Mouse (Mus musculus): Measurements from ENCODE around the gene Rcc1.

Rcc1 gene

DNA sequence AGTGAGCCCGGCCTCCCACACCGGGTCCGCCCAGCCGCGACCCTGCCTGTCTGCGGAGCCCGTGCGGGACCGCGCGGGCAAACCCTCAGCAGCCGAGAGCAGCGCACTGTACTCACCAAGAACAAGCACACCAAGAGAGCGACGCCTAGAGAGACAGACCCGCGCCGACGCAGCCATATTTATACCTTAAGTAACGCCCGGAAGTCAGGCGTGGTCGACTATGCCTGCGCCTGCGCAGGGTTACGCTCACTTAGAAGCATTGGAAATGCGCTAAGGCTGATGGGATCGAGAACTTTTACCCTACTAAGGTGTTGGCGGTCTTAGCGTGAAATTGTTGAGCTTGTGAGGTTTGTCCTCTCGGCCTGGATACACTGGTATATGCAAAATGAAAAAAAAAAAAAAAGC lies at the start of gene Rcc1:
Gene Rcc1 (minus strand): TSS at position 125 of the 405 bp plus-strand sequence.
- H3K36me3 ChIP-seq (ENCODE audit: control insufficient read depth, insufficient read depth, low read length, poor library complexity, severe bottlenecking) = peaks cover 6% of the 10 kb centered on the region; the same call in 1 of the 2 replicates
- peak; percentile 95 for DNase-seq (ENCODE audit: low read depth, low spot score)
- H3K27me3 ChIP-seq (ENCODE audit: control insufficient read depth, insufficient read depth, low read length, poor library complexity, severe bottlenecking) = no peaks in the 10 kb centered on the region

DNA sequence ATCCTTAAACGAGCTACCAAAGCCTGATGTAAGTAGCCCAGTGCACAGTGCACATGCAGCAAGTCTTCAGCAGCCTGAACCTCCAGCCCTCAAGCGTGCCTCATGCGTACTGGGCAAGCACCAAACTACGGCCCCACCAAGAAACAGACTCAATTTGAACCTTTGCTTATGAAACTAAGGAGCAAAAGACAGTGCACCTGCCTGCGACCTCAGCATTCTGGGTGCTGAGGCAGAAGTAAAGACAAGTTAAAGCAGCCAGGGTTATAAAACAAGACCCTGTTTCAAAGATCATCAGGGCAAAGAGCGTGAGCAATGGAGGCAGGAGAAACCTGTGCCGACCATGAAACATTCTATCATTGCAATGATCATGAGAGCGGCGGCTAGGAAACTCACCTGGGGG lies 47.6 kb upstream of the Rcc1 start:
- DNase-seq (ENCODE audit: low read depth, low spot score) = no peak
- Histone ChIP-seq H3K27me3 (ENCODE audit: control insufficient read depth, insufficient read depth, low read length, poor library complexity, severe bottlenecking) (no peaks in the 10 kb centered on the region), H3K36me3 (ENCODE audit: control insufficient read depth, insufficient read depth, low read length, poor library complexity, severe bottlenecking) (no peaks in the 10 kb centered on the region)

DNA sequence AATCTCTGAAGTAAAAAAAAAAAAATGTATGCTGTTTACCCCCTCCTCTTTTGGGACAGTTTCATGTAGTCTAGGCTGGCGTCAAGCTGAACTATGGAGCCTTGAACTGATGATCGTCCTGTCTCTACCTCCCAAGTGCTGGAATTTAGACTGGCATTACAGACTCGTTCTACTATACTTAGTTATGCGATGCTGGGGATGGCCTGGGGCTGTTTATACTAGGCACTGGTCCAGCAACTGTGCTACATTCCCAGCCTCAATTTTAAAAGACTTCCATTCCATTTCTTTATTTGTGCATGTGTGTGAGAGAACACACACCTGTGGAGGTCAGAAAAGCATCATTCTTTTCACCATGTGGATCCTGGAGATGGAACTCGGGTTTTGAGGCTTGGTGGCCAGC lies 45.5 kb upstream of the Rcc1 start:
- no peak for DNase-seq (ENCODE audit: low read depth, low spot score)
- H3K27me3 ChIP-seq (ENCODE audit: control insufficient read depth, insufficient read depth, low read length, poor library complexity, severe bottlenecking) = no peaks in the 10 kb centered on the region
- H3K36me3 ChIP-seq (ENCODE audit: control insufficient read depth, insufficient read depth, low read length, poor library complexity, severe bottlenecking) = no peaks in the 10 kb centered on the region

DNA sequence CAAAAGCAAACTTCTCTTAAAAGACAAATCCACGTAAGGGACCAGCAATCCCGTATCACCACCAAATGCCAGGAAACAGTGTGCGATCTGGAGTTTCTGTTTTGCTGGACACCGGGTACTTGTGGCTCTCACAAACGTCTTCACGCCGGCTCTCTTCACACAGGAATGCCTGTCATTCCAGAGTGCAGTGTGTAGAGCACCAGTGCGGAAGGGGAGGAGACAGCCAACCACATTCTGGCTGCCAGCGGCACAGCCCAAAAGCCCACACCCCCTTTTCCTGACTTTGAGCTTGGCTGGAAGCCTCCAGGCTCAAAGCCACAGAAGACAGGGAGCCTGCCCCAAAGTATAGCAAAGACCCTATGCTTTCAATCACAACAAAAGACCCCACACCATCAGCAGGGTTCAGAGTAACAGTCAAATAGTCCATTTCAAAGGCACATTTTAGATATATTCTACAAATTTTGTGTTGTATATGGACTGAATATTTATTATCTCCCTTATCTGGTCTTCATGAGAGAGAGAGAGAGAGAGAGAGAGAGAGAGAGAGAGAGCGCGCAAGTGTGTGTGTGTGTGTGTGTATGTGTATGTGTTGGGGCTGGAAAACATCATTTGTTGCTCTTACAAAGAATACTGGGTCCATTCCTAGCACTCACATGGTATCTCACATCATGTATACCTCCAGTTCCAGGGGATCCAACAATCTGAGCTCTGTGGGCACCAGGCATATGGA lies 44.8 kb upstream of the Rcc1 start:
- Histone ChIP-seq H3K27me3 (ENCODE audit: control insufficient read depth, insufficient read depth, low read length, poor library complexity, severe bottlenecking) (no peaks in the 10 kb centered on the region), H3K36me3 (ENCODE audit: control insufficient read depth, insufficient read depth, low read length, poor library complexity, severe bottlenecking) (no peaks in the 10 kb centered on the region)
- DNase-seq (ENCODE audit: low read depth, low spot score) = no peak

DNA sequence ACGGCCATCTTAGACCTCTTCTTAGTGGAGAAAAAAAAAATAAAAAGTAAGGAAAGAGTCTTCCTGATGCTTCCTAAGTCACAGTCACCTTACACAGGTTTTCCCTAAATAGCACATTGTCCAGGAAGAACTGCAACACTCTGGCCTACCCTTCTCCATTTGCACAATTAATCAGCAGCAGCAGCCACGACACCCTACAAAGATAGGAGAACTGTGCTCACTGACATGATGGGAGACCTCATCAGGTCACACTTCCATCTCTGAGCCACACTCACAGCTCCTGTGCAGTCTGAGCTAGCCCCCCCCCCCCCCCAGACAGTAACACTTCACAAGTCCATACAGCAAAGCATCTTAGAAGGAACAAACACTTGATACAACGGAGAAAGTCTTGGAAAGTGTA lies 43.7 kb upstream of the Rcc1 start:
- DNase-seq (ENCODE audit: low read depth, low spot score) = no peak
- no peaks in the 10 kb centered on the region for H3K36me3 ChIP-seq (ENCODE audit: control insufficient read depth, insufficient read depth, low read length, poor library complexity, severe bottlenecking)
- H3K27me3 ChIP-seq (ENCODE audit: control insufficient read depth, insufficient read depth, low read length, poor library complexity, severe bottlenecking) = no peaks in the 10 kb centered on the region

DNA sequence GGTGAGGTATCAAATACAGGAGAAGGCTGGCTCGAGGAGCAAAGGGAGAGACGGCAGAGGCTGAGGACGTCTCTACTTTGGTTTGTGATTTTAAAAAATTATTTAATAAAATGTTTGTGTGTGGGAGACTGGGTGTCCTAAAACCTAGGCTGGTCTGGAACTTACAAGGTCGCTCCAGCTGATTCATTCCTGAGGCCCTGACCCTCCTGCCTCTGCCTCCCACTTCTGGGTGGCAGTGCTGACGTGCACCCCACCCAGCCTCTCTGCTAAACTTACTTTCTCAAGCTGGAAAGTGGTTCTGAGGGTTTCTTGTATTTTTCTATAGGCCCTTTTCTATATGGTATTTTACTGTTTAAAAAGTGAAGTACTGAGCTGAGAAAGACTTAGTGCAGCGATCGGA lies 42.8 kb upstream of the Rcc1 start:
- DNase-seq (ENCODE audit: low read depth, low spot score) = no peak
- no peaks in the 10 kb centered on the region for H3K36me3 ChIP-seq (ENCODE audit: control insufficient read depth, insufficient read depth, low read length, poor library complexity, severe bottlenecking)
- no peaks in the 10 kb centered on the region for H3K27me3 ChIP-seq (ENCODE audit: control insufficient read depth, insufficient read depth, low read length, poor library complexity, severe bottlenecking)

DNA sequence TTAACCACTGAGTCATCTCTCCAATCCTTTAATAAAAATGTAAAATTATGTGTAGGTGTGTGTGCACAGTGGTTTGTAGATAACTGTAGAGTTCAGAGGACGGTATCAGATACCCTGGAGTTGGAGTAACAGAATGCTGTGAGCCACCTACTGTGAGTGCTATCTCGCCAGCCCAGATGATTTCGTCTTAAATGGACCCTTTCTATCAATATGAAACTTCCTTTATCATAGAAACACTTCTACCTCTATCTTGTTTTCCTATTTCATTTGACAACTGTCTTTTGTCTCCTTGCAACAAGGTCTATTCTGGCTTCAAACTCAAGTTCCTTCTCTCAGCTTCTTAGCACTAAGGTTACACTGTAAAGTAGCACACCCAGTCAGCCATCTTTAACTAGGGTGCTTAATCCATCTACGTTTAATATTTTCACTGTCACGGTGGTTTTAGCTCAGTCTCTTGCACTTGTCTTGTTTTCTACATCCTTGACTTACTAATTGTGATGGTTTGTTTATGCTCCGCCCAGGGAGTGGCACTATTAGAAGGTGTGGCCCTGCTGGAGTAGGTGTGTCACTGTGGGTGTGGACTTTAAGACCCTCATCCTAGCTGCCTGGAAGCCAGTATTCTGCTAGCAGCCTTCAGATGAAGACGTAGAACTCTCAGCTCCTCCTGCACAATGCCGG lies 37.8 kb upstream of the Rcc1 start:
- DNase-seq (ENCODE audit: low read depth, low spot score) = no peak
- H3K27me3 ChIP-seq (ENCODE audit: control insufficient read depth, insufficient read depth, low read length, poor library complexity, severe bottlenecking) = no peaks in the 10 kb centered on the region

DNA sequence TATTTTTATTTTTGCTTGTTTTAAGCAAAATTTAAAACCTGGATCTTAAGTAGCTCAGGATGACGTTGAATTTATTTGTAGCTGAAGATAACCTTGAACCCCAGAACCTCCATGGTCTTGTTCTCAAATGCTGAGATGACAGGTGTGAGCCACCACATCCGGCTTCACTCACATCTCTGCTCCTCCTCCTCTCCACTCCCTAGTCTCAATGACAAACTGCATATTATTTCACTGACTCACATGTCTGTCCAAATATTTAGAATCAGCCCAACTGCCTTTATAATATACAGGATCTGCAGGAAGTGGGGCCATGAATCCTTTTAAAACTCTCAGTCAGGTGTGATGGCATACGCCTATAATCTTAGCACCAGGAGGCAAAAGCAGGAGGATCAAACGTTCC lies 35.9 kb upstream of the Rcc1 start:
- DNase-seq (ENCODE audit: low read depth, low spot score) = no peak
- Histone ChIP-seq H3K36me3 (ENCODE audit: control insufficient read depth, insufficient read depth, low read length, poor library complexity, severe bottlenecking) (no peaks in the 10 kb centered on the region), H3K27me3 (ENCODE audit: control insufficient read depth, insufficient read depth, low read length, poor library complexity, severe bottlenecking) (no peaks in the 10 kb centered on the region)

More for the DNA sequence above, 37.8 kb upstream of the Rcc1 start:
- H3K36me3 ChIP-seq (ENCODE audit: control insufficient read depth, insufficient read depth, low read length, poor library complexity, severe bottlenecking) = no peaks in the 10 kb centered on the region

DNA sequence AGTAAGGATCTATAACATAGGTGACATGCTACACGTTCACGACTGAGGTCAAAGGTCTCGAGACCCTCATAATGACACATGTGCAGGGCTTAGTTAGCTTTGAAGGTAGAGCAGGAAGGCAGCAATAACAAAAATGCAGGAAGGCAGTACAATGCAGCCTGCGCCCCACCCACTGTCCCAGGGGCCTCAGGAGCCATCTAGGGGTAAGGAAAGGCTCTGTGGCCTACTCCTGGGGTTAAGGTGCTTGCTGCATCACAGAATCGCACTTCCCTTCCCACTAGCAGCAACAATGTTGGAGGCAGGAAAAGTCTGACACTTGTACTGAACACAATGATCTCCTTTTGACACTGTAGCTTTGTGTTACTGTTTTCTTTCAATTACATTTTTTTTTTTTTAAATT lies 34.2 kb upstream of the Rcc1 start:
- DNase-seq (ENCODE audit: low read depth, low spot score) = no peak
- H3K36me3 ChIP-seq (ENCODE audit: control insufficient read depth, insufficient read depth, low read length, poor library complexity, severe bottlenecking) = peaks cover 1% of the 10 kb centered on the region; the same call in 1 of the 2 replicates

DNA sequence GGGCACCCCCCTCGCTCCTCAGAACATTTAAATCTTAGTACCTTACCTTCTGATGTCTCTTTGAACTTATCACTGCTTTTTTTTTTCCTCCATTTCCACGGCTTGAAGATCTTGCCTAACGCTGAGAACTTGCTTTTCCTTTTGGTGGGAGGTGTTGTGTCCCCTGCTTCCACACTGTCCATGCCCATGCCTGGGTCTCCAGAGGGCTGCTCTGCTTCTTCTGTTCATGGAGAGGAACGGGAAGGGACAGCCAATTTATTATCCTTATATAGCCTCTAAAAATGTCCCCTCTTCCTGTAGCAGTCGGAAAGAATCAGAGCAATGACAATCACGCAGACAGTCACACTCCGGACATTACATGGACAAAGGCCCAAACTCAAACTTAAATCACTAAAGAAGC lies 33.4 kb upstream of the Rcc1 start:
- no peaks in the 10 kb centered on the region for H3K27me3 ChIP-seq (ENCODE audit: control insufficient read depth, insufficient read depth, low read length, poor library complexity, severe bottlenecking)
- DNase-seq (ENCODE audit: low read depth, low spot score) = no peak
- H3K36me3 ChIP-seq (ENCODE audit: control insufficient read depth, insufficient read depth, low read length, poor library complexity, severe bottlenecking) = peaks cover 1% of the 10 kb centered on the region; the same call in 1 of the 2 replicates

More for the DNA sequence above, 34.2 kb upstream of the Rcc1 start:
- no peaks in the 10 kb centered on the region for H3K27me3 ChIP-seq (ENCODE audit: control insufficient read depth, insufficient read depth, low read length, poor library complexity, severe bottlenecking)

DNA sequence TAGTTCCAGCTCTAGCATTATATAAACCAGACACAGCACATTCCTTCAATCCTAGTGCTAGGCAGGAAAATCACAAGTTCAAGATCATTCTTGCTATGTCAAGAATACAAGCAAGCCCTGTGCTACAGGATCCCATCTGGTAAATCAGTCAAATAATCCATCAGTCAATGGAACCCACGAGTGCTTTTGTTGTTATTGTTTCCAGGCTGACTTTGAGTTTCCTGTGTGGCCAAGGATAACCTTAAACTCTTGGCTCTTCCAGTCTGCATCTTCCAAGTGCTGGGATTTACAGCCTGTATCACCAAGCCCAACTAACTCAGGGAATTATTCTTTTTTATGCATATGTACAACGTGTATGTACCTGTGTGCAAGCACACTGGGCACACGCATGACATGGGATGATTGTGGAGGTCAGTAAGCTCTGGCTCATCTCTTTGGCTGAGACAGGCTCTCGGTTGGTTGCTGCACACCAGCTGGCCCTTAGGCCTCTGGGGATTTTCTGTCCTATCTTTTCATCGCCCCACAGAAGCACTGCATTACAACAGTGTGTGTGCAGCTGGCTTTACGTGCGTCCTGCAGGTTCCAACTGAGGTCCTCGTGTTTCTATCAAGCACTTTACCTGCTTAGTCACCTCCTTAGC lies 32.5 kb upstream of the Rcc1 start:
- no peak for DNase-seq (ENCODE audit: low read depth, low spot score)
- Histone ChIP-seq H3K36me3 (ENCODE audit: control insufficient read depth, insufficient read depth, low read length, poor library complexity, severe bottlenecking) (peaks cover 1% of the 10 kb centered on the region; the same call in 1 of the 2 replicates), H3K27me3 (ENCODE audit: control insufficient read depth, insufficient read depth, low read length, poor library complexity, severe bottlenecking) (no peaks in the 10 kb centered on the region)

DNA sequence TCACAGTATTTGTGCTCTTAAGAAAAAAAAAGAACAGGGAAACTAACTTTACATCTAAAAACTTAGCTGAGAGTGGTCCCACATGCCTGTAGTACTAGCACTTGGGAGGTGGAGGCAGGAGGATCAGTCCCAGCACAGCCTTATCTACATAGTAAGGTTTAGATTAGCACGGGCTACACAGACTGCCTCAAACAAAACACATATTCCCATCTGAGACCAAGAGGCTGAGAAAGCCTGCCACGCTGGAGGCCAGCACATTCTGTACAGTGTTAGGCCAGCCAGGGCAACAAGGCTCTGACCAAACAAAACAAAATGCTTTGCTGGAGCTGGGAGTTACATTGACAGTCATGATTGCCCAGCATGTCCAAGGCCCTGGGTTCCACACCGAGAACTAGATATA lies 30.1 kb upstream of the Rcc1 start:
- Histone ChIP-seq H3K36me3 (ENCODE audit: control insufficient read depth, insufficient read depth, low read length, poor library complexity, severe bottlenecking) (peaks cover 1% of the 10 kb centered on the region; the same call in 1 of the 2 replicates), H3K27me3 (ENCODE audit: control insufficient read depth, insufficient read depth, low read length, poor library complexity, severe bottlenecking) (no peaks in the 10 kb centered on the region)
- DNase-seq (ENCODE audit: low read depth, low spot score) = no peak

DNA sequence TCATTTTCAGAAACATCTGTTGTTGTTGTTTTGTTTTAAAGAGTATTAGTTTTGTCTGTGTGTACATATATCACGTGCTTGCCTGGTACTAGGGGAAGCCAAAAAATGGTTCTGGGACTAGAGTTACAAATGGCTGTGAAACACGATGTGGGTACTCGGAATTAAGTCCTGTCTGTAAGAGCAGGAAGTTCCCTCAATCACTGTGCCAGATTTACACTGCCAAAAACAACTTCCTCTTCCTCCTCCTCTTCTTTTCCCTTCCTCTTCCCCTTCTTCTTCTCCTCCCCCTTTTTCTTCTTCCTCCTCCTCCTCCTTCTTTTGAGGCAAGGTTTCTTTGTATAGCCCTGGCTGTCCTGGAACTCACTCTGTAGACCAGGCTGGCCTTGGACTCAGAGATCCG lies 28.9 kb upstream of the Rcc1 start:
- no peak for DNase-seq (ENCODE audit: low read depth, low spot score)
- peaks cover 1% of the 10 kb centered on the region for H3K36me3 ChIP-seq (ENCODE audit: control insufficient read depth, insufficient read depth, low read length, poor library complexity, severe bottlenecking)
- no peaks in the 10 kb centered on the region for H3K27me3 ChIP-seq (ENCODE audit: control insufficient read depth, insufficient read depth, low read length, poor library complexity, severe bottlenecking)

DNA sequence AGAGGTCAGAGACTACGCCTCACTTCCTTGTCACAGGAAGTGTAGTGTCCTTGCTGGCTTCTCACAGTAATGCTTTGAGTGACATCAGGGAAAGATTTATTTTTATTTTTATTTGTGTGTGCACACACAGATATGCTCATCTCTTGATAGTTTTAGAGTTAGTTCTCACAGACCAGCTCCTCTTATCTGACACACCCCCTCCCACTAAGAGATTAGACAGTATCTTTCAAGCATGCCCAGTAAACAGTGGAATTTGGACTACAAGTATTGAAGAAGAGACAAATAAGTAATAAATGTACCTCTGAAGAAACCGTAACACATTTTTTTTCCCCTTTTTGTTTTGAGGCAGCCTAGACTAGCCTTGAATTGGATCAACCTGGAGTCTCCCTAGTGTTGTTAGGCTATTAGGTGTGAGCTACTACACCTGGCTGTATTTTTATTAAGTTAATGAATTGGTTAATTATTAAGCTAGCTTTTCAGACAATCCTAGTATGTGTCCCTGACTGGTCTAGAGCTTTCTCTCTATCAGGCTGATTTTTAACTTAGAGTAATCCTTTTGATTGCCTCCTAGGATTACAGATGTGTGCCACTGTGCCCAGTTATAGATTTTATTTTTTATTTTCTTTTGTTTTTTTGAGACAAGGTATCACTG lies 27.7 kb upstream of the Rcc1 start:
- no peaks in the 10 kb centered on the region for H3K27me3 ChIP-seq (ENCODE audit: control insufficient read depth, insufficient read depth, low read length, poor library complexity, severe bottlenecking)
- peaks cover 1% of the 10 kb centered on the region for H3K36me3 ChIP-seq (ENCODE audit: control insufficient read depth, insufficient read depth, low read length, poor library complexity, severe bottlenecking)
- no peak for DNase-seq (ENCODE audit: low read depth, low spot score)

DNA sequence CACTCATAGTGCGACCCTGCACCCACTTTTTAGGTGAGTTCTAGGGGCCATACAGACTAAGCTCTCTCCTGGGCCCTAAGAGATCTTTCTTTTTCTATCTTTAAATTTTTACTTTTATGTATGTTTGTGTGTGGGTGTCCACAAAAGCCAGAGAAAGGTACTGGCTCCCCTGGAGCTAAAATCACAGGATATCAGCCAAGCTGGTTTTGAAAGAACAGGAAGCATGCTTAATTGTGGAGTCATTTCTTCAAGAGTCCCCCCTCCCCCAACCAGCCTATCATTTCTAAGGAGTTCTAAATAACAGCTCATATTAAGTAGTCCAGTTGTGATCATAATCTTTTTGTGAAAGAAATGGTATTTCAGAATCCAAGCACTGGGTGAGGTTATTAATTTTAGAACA lies 20.4 kb upstream of the Rcc1 start:
- Histone ChIP-seq H3K36me3 (ENCODE audit: control insufficient read depth, insufficient read depth, low read length, poor library complexity, severe bottlenecking) (peaks cover 8% of the 10 kb centered on the region), H3K27me3 (ENCODE audit: control insufficient read depth, insufficient read depth, low read length, poor library complexity, severe bottlenecking) (no peaks in the 10 kb centered on the region)
- no peak for DNase-seq (ENCODE audit: low read depth, low spot score)
